Mouse (Mus musculus) heart, postnatal 0 days (tissue): ENCODE results near the gene Ccdc134. TPM values are rescaled to one million over a fixed set of nuclear protein-coding genes. Genes with fewer than 3 reads are reported as not detected.

Source experiments
- ATAC-seq: fragments of 200-750 bp; cut with Nextera tagmentation; 2 replicates; pipeline ENCODE4 v1.8.0; 2017; ENCODE audit warnings: low read depth, moderate number of reproducible peaks, moderate library complexity; ENCODE audit not compliant: insufficient read depth
- DNase-seq: peaks from one replicate; pipeline ENCODE4 v3.0.0-alpha.2; 2016; ENCODE audit warnings: low spot score
- H3K27ac ChIP-seq: fragments of 300-500 bp; sonication (generic); 2 replicates; pipeline ENCODE4 v1.5.1; 2014; ENCODE audit warnings: low read depth, mild to moderate bottlenecking
- H3K27me3 ChIP-seq: fragments of 300-500 bp; sonication (generic); 2 replicates; pipeline ENCODE4 v1.6.1; 2014; ENCODE audit warnings: low read length, mixed read lengths; ENCODE audit not compliant: control insufficient read depth, insufficient read depth
- H3K36me3 ChIP-seq: fragments of 300-500 bp; sonication (generic); replicated peaks from 2 replicates; pipeline ENCODE4 v1.6.1; 2014; ENCODE audit warnings: low read length, mixed read lengths; ENCODE audit not compliant: control insufficient read depth, insufficient read depth
- H3K4me1 ChIP-seq: fragments of 300-500 bp; sonication (generic); 2 replicates; pipeline ENCODE4 v1.6.1; 2014; ENCODE audit warnings: antibody characterized with exemption; ENCODE audit not compliant: control insufficient read depth, insufficient read depth
- H3K4me2 ChIP-seq: fragments of 300-500 bp; sonication (generic); 2 replicates; pipeline ENCODE4 v1.6.1; 2014; ENCODE audit warnings: low read depth, mild to moderate bottlenecking, low read length, moderate library complexity
- H3K4me3 ChIP-seq: fragments of 300-500 bp; sonication (generic); 2 replicates; pipeline ENCODE4 v1.5.1; 2014; ENCODE audit warnings: low read depth, low read length
- H3K9ac ChIP-seq: fragments of 300-500 bp; sonication (generic); replicated peaks from 2 replicates; pipeline ENCODE4 v1.6.1; 2014; ENCODE audit warnings: low read depth, low read length, mixed read lengths
- H3K9me3 ChIP-seq: fragments of 300-500 bp; sonication (generic); replicated peaks from 2 replicates; pipeline ENCODE4 v1.6.1; 2016; ENCODE audit warnings: low read length; ENCODE audit not compliant: control insufficient read depth
- CTCF ChIP-seq: IDR thresholded peaks from 2 replicates; pipeline ENCODE4 v1.5.1; 2016; ENCODE audit warnings: antibody characterized with exemption, control low read depth, low read depth
- EP300 ChIP-seq: IDR thresholded peaks from 2 replicates; pipeline ENCODE4 v1.6.1; 2016; ENCODE audit warnings: antibody characterized with exemption, low read depth
- WGBS: fragments of 180-500 bp; shearing (Covaris S2); extraction: QIAGEN DNeasy Blood & Tissue Kit; methylation state at CpG from one replicate; pipeline ENCODE4 v1.1.7; 2014; 5-methylcytosine and 5-hydroxymethylcytosine counted together
- polyA plus RNA-seq: library from polyadenylated mRNA; unstranded; fragments of >200 nt; fragmentation: Nextera tagmentation; extraction: Ambion mirVana; gene quantifications from 2 replicates; pipeline ENCODE4 v1.2.1, GENCODE M21; 2015
- total RNA-seq: library from RNA; depleted of rRNA; stranded (reverse); fragments of >200 nt; gene quantifications from 2 replicates; pipeline ENCODE4 v1.2.3, GENCODE M21; 2014; ENCODE audit warnings: low replicate concordance

Gene Ccdc134
- total and polyA plus RNA-seq, 2 experiments from 2014 or later = 6.5 to 6.9 TPM

DNA sequence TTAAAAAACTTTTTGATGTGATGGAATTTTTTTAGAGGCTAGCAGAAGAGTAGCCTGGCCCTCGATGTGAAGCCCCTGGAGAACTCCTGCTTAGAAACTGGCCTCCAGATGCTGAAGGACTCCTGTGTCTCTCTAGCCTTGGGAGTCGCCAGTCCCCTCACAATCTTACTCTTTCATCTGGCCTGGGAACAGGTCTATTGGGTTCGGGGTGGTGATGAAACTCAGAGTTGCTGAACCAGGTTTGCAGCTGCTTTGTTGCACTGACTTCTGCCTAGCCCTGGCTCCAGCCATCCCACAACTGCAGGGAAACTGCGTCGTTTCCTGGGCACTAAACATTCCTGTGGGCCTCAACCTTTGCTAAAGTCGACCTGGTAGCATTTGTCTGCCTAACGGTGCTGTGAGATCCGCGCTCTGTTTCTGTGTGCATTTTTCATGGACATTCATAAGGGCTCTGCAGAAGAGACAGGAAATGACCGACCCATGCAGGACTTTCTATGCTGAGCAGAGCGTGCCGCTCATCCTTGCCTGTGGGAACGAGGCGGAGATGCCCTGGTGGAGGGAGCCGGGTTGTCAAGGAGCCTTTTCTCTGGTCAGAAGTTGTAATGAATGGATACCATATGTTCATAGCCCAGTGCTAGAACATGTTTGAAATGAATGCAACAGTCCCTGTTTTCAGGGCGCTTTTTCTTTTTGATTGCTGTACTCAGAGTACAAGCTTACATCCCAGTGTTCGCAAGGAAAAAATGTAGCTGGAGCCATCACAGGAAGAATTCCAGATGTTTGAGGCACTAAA, 30.7 kb downstream of the Ccdc134 start:
- H3K4me1 ChIP-seq = peaks cover 32% of the 10 kb centered on the region
- ATAC-seq (no peak), DNase-seq (no peak)
- no peak overlapping the region for H3K27ac ChIP-seq
- no peak overlapping the region for H3K9ac ChIP-seq
- no peaks in the 10 kb centered on the region for H3K27me3 ChIP-seq
- WGBS = 61% methylated on average over 17 of the region's 17 CpGs
- TF ChIP-seq EP300 = no peak
- no peak for TF ChIP-seq CTCF
- H3K9me3 ChIP-seq = no peaks in the 10 kb centered on the region
- H3K4me3 ChIP-seq = no peak overlapping the region
- no peak overlapping the region for H3K4me2 ChIP-seq
- no peaks in the 10 kb centered on the region for H3K36me3 ChIP-seq

DNA sequence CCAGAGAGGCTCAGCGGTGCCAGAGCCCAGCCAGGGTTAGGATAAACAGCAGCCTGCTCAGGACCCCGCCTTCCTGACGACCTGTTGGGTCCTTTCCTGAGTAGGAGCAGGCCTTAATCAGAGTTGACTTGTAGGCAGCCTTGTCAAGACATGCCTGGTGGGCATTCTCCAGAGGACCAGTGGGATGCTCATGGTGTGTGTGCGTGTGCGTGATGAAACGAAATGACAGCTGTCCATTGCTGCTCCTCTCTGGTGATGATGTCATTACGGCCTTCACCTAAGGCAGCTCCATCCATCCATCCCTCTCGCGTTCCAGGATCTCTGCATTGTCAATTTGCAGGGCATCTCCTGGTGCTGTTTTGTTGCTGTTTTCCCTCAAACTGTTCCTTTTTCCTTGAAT, 31.7 kb downstream of the Ccdc134 start:
- H3K27me3 ChIP-seq = no peaks in the 10 kb centered on the region
- 83% methylated on average over 9 of the region's 9 CpGs for WGBS
- ATAC-seq (no peak), DNase-seq (no peak)
- TF ChIP-seq CTCF = no peak
- no peak for TF ChIP-seq EP300
- no peak overlapping the region for H3K4me3 ChIP-seq
- no peaks in the 10 kb centered on the region for H3K9me3 ChIP-seq
- peaks cover 42% of the 10 kb centered on the region for H3K4me1 ChIP-seq
- H3K9ac ChIP-seq = no peak overlapping the region
- no peaks in the 10 kb centered on the region for H3K36me3 ChIP-seq
- H3K4me2 ChIP-seq = no peak overlapping the region
- H3K27ac ChIP-seq = no peak overlapping the region

DNA sequence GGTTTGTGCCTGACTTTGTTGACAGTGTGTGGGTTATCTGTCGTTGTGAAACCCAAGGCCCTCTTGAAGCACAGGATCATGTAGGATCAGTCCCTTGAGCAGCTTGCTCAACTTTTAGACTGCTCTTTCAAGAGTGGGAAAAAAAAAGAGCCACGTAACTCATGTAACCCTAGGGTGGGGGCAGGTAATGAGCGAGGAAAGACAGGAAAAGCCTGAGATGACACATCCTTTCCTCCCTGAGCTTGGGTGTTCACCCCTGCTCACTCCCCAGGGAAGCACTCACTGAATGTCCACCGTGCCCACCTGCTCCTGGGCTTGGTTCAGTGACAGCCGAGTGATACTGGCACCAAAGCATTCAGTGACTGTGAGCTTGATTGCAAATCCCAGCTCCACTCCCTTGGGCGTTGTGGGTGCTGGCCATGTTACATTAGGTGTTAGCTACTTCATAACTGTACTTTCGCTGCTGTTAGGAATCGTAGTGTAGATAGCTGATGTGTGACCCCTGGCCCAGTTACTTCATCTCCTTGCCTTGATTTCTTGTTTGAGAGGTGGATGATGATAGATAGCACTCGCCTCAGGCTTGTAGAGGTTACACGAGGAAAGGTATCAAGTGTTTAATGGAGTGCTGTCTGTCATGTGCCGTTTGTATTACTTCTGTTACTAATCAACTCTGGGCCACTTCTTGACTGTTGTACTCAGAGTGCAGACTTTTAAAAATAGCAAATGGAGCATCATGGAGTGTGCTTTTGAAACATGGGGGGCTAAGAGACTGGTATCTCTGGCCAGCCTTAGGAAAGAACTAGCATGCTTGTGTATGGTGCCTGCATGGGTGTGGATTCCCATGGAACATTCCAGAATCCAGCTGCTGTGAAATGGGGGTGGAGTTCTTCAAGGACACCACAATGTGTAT, 33.3 kb downstream of the Ccdc134 start:
- 36% methylated on average over 11 of the region's 11 CpGs for WGBS
- no peaks in the 10 kb centered on the region for H3K9me3 ChIP-seq
- no peak overlapping the region for H3K9ac ChIP-seq
- ATAC-seq = peak; percentile 47; the same call in 1 of the 2 replicates
- peak overlapping the region; percentile 19; the same call in 1 of the 2 replicates for H3K4me2 ChIP-seq
- DNase-seq = no peak
- no peak overlapping the region; the same call in 1 of the 2 replicates for H3K4me3 ChIP-seq
- TF ChIP-seq CTCF (no peak), EP300 (no peak)
- H3K27ac ChIP-seq = peak overlapping the region; percentile 75
- H3K4me1 ChIP-seq = peaks cover 49% of the 10 kb centered on the region
- H3K27me3 ChIP-seq = no peaks in the 10 kb centered on the region
- no peaks in the 10 kb centered on the region for H3K36me3 ChIP-seq

DNA sequence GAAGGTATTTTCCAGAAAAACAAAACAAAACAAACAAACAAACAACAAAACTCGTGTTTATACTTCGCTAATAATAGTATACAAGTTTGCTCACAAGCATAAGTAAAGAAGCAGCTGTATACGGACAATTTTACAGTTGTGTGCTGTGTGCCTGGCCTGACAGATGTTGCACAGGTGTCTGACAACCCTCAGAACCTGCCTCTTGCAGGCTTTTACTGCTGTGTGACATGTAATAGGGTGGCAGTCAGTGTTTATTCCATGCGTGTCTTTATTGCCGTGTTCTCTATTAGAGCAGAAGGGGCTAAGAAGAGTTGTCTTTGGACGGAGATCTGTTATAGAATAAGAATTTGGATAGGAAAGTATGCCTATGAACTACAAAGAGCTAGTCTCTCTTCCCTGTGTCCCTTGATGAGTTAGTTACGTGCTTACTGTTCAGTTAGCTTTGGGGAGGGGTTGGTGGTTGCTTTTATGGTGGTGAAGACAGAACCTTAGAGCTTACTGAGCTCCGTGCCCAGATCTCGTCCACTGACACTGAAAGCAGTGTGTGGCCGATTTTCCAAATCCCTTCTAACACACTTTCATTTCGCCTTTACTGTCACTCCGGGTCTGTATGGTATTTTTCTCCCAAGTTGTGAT, 34.4 kb downstream of the Ccdc134 start:
- Histone ChIP-seq H3K4me2 (no peak overlapping the region), H3K9ac (no peak overlapping the region), H3K9me3 (no peaks in the 10 kb centered on the region), H3K27me3 (no peaks in the 10 kb centered on the region), H3K4me1 (peaks cover 59% of the 10 kb centered on the region), H3K36me3 (no peaks in the 10 kb centered on the region), H3K27ac (no peak overlapping the region), H3K4me3 (no peak overlapping the region)
- no peak for DNase-seq
- TF ChIP-seq EP300 = no peak
- TF ChIP-seq CTCF = no peak
- WGBS = 87% methylated on average over 12 of the region's 12 CpGs
- no peak for ATAC-seq

DNA sequence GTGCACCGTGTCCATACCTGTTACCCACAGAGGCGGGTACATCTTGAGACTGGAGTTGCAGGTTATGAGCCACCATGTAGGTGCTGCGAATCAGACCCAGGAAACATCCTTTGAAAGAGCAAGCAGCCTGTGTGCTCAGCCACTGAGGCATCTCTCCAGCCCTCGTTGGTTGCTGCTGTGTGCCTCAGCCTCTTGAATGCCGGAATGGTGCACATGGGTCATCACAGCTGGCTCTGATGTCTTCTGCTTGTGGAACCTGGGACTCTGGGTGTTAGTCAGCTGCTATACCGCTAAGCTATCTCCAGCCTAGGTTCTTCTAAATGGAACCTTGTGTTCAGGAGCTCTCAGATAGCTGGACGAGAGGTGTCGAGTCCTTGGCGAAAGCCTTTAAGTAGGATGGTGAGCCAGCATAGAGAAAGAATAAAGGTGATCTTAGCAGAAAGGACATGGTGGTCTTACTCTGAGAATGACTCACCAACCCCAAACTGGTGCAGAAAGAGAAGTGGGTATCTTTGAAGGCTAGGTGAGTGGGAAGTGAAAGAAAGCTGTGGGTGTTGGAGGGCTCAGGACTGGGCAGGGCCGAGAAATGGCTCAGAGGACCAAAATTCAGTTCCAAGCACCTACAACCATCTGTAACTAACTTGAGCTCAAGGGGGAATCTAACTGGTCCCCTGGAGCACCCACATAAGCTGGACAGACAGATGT, 35.8 kb downstream of the Ccdc134 start:
- H3K4me3 ChIP-seq = no peak overlapping the region
- H3K27ac ChIP-seq = peak overlapping the region; percentile 36; the same call in 1 of the 2 replicates
- no peaks in the 10 kb centered on the region for H3K36me3 ChIP-seq
- H3K9me3 ChIP-seq = no peaks in the 10 kb centered on the region
- no peak for DNase-seq
- ATAC-seq = no peak
- H3K9ac ChIP-seq = no peak overlapping the region
- H3K4me1 ChIP-seq = peaks cover 69% of the 10 kb centered on the region
- WGBS = 75% methylated on average over 10 of the region's 10 CpGs
- no peak overlapping the region for H3K4me2 ChIP-seq
- TF ChIP-seq CTCF (no peak), EP300 (no peak)
- no peaks in the 10 kb centered on the region for H3K27me3 ChIP-seq
